Mouse (Mus musculus) MN1 (cell line): ENCODE measurements around the gene Epb41.

Experiments used
- DNase-seq: peaks from one replicate; pipeline ENCODE4 v3.0.0-alpha.2; 2016; ENCODE audit warnings: low spot score

Epb41 gene

GRCm38 (mm10) chr4:132048011-132048991 is 26.8 kb downstream of the Epb41 start:
- DNase-seq = peak; percentile 41

DNA sequence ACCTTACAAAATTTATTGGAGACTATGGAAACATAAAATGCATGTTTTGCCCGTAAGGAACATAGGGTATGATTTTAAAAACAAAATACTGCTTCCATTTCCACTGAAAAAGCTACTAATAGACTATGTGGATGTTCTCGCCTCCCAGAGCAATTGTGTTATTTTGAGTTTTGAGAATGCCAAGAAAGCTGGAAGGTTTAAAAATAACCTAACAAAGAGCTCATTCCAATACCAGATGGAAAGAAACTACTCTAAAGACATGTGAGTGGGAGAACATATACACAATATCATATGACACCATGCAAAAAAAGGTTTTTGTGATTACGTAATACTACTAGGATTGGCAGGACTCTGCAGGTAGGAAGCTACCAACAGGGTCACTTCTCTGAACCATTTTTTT is 31.4 kb downstream of the Epb41 start:
- DNase-seq = no peak

- DNase-seq = no peak
Measured at GRCm38 (mm10) chr4:132041471-132042332, 33.4 kb downstream of the Epb41 start.

DNA sequence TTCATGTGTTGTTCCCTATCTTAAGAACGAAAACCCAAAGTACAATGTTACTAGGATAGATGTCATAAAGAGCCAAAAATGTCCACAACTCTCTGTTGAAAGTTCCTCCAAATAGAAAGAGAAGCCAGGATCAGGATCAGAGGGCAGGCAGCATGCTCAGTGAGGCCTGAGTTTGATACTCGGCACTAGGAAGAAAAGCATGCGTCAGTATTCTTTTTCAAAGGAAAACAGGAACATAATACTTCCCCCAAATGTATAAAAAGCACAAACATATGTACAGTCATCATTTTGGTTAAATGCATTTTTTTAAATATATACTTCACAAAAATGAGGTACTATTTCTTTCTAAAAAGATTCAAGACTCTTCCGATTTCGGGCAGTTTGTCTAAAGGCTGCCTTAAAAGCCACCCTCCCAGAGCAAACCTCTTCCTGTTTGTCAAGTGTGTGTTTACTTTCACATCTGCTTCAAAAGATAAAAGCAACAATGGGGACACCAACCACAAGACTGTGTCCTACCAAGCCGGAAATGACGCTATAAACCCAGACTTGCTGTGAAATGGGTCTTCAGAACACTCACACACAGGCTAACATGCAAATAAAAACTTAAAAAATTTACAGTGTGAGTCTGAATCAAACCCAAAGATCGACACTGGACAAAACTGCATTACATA is 35.0 kb downstream of the Epb41 start:
- no peak for DNase-seq

GRCm38 (mm10) chr4:132039521-132039920 is 35.6 kb downstream of the Epb41 start:
- DNase-seq = no peak

- no peak for DNase-seq
Measured at GRCm38 (mm10) chr4:132038809-132039208, 36.3 kb downstream of the Epb41 start.

- DNase-seq = no peak
Measured at GRCm38 (mm10) chr4:132037991-132038390, 37.1 kb downstream of the Epb41 start.

DNA sequence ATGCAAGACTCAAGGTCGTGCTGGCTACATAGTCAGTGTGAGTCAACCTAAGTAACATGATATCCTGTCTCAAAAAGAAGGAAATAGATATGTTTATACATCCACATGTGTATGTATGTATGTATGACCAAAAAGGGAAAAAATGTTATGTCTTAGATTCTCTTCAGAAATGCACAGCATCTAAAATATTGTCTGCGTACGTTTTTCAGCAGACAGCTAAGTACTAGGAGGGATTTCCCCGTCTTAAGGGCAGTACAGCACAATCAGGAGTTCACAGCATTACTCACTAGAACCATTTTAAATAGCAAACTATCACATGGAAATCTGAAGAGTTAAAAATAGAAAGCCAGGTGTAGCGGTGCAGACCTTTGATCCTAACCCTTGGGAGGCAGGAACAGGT is 38.0 kb downstream of the Epb41 start:
- no peak for DNase-seq

- DNase-seq = no peak
Measured at GRCm38 (mm10) chr4:132034242-132034641, 40.9 kb downstream of the Epb41 start.

GRCm38 (mm10) chr4:132033183-132033582 is 41.9 kb downstream of the Epb41 start:
- no peak for DNase-seq

GRCm38 (mm10) chr4:132029851-132030741 is 45.0 kb downstream of the Epb41 start:
- no peak for DNase-seq

GRCm38 (mm10) chr4:132027806-132028205 is 47.3 kb downstream of the Epb41 start:
- no peak for DNase-seq

- DNase-seq = no peak
Measured at GRCm38 (mm10) chr4:132027167-132027566, 48.0 kb downstream of the Epb41 start.

GRCm38 (mm10) chr4:132025738-132026527 is 49.2 kb downstream of the Epb41 start:
- no peak for DNase-seq

- no peak for DNase-seq
Measured at GRCm38 (mm10) chr4:132025264-132025663, 49.9 kb downstream of the Epb41 start.

DNA sequence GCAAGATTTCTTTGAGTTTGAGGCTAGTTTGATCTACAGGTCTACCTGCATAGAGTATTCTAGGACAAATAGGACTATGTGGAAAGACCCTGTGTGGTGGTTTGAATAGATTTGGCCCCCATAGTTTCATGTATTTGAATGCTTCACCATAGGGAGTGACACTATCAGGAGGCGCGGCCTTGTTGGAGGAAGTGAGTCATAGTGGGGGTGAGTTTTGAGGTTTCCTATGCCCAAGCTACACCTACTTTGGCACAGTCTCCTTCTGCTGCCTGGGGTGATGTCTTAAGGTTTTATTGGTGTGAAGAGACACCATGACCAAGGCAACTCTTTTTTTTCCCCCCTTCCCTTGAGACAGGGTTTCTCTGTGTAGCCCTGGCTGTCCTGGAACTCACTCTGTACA is 51.3 kb downstream of the Epb41 start:
- DNase-seq = no peak

DNA sequence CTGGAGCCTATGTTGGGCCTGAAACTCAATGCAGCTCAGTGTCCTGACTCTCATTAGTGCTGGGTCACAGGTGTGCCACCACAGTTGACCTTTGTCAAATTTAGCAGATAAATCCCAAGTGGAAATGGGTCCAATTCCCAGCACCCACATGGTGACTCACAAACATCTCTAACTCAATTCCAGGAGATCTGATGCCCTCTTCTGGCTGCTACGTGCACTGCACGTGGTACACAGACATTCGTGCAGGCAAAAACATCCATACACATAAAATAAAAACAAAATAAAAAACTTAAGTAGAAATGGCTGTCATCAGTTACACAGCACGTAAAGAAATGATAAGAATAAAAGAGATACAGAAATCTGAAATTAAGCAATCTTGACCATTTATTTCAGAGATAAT is 52.5 kb downstream of the Epb41 start:
- no peak for DNase-seq

GRCm38 (mm10) chr4:132021883-132022282 is 53.2 kb downstream of the Epb41 start:
- no peak for DNase-seq

GRCm38 (mm10) chr4:132018547-132018946 is 56.6 kb downstream of the Epb41 start:
- DNase-seq = no peak

DNA sequence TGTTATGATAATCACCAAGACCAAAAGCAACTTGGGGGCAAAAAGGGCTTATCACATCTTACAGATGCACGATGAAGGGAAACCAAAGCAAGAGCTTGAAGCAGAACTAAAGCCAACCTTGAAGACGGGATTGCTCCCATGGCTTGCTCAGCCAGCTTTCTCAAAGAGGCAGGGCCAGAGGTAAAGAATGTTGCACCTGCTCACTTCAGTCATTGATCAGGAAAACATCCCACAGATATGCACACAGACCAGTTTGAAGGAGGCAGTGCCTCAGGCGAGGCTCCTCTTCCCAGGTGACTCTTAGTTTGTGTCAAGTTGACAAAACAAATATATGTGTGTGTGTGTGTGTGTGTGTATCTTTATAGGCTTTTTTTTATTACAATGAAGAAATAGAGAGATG is 59.7 kb downstream of the Epb41 start:
- DNase-seq = no peak
